Mouse (Mus musculus): ENCODE results near the gene Ncor2.

Ncor2 gene

GRCm38 (mm10) chr5:125067673-125068072 lies 111.3 kb downstream of the Ncor2 start:
- DNase-seq (ENCODE audit: low read depth, low spot score): no peak

- DNase-seq (ENCODE audit: low read depth, low spot score): peak; percentile 79
Measured at GRCm38 (mm10) chr5:125066479-125067471, 112.2 kb downstream of the Ncor2 start.

GRCm38 (mm10) chr5:125063015-125063414 lies 116.0 kb downstream of the Ncor2 start:
- peak; percentile 88 for DNase-seq (ENCODE audit: low read depth, low spot score)

GRCm38 (mm10) chr5:125058267-125058668 lies 120.8 kb downstream of the Ncor2 start:
- DNase-seq (ENCODE audit: low read depth, low spot score): peak; percentile 95

GRCm38 (mm10) chr5:125057555-125058266 lies 121.3 kb downstream of the Ncor2 start:
- peak; percentile 78 for DNase-seq (ENCODE audit: low read depth, low spot score)

- peak; percentile 49 for DNase-seq (ENCODE audit: low read depth, low spot score)
Measured at GRCm38 (mm10) chr5:125056696-125057554, 122.1 kb downstream of the Ncor2 start.

- DNase-seq (ENCODE audit: low read depth, low spot score): no peak
Measured at GRCm38 (mm10) chr5:125056331-125056695, 122.7 kb downstream of the Ncor2 start.

GRCm38 (mm10) chr5:125055901-125056300 lies 123.1 kb downstream of the Ncor2 start:
- no peak for DNase-seq (ENCODE audit: low read depth, low spot score)

GRCm38 (mm10) chr5:125053661-125054060 lies 125.4 kb downstream of the Ncor2 start:
- no peak for DNase-seq (ENCODE audit: low read depth, low spot score)

GRCm38 (mm10) chr5:125052603-125053488 lies 126.2 kb downstream of the Ncor2 start:
- peak; percentile 95 for DNase-seq (ENCODE audit: low read depth, low spot score)

- DNase-seq (ENCODE audit: low read depth, low spot score): no peak
Measured at GRCm38 (mm10) chr5:125052237-125052602, 126.8 kb downstream of the Ncor2 start.

GRCm38 (mm10) chr5:125049481-125049880 lies 129.5 kb downstream of the Ncor2 start:
- DNase-seq (ENCODE audit: low read depth, low spot score): no peak

- DNase-seq (ENCODE audit: low read depth, low spot score): no peak
Measured at GRCm38 (mm10) chr5:125046436-125046835, 132.6 kb downstream of the Ncor2 start.

GRCm38 (mm10) chr5:125045202-125045601 lies 133.8 kb downstream of the Ncor2 start:
- DNase-seq (ENCODE audit: low read depth, low spot score): peak; percentile 46

- no peak for DNase-seq (ENCODE audit: low read depth, low spot score)
Measured at GRCm38 (mm10) chr5:125043448-125043847, 135.6 kb downstream of the Ncor2 start.

- peak; percentile 72 for DNase-seq (ENCODE audit: low read depth, low spot score)
Measured at GRCm38 (mm10) chr5:125041578-125041977, 137.4 kb downstream of the Ncor2 start.

- DNase-seq (ENCODE audit: low read depth, low spot score): peak; percentile 82
Measured at GRCm38 (mm10) chr5:125040128-125040584, 138.9 kb downstream of the Ncor2 start.

- peak; percentile 87 for DNase-seq (ENCODE audit: low read depth, low spot score)
Measured at GRCm38 (mm10) chr5:125039377-125040027, 139.5 kb downstream of the Ncor2 start.

- DNase-seq (ENCODE audit: low read depth, low spot score): no peak
Measured at GRCm38 (mm10) chr5:125036483-125036882, 142.5 kb downstream of the Ncor2 start.

GRCm38 (mm10) chr5:125028911-125029310 lies 150.1 kb downstream of the Ncor2 start:
- DNase-seq (ENCODE audit: low read depth, low spot score): no peak
